Mouse (Mus musculus) common myeloid progenitor, adult 5-6 weeks (primary cell): ENCODE results near the gene Pld5. TPM values are rescaled to one million over a fixed set of nuclear protein-coding genes. Genes with fewer than 3 reads are reported as not detected.

Experiments
- ATAC-seq: replicated peaks from 2 replicates; pipeline ENCODE4 v1.8.0; 2016; ENCODE audit warnings: low read depth, mild to moderate bottlenecking, moderate TSS enrichment, inconsistent platforms; ENCODE audit not compliant: poor library complexity, severe bottlenecking
- total RNA-seq: library from RNA; stranded (forward); fragments of 200-1000, 187-1606 nt; gene quantifications from 2 replicates; pipeline ENCODE4 v1.2.3, GENCODE M21; 2017

The Pld5 gene
- total RNA-seq, 1 experiment from 2014 or later = not detected

DNA sequence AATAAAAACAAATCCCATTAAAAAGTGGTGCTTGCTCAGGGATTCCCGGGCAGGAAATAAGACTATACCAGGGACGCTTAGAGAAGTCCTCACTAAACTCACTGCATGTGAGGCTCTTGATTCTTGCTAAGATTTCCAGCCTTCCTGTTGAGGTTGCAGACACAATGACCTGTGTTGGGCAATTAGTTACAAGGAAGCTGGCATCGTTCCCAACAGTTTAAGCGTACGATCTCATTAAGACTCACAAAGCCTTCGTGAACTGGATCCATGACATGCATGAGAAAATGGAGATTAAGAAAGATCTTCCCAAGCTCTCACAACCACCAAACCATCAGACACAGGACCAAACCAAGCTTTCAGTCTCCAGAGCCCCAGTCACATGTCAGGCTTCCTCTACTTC, 91.1 kb downstream of the Pld5 start:
- no peak for ATAC-seq

DNA sequence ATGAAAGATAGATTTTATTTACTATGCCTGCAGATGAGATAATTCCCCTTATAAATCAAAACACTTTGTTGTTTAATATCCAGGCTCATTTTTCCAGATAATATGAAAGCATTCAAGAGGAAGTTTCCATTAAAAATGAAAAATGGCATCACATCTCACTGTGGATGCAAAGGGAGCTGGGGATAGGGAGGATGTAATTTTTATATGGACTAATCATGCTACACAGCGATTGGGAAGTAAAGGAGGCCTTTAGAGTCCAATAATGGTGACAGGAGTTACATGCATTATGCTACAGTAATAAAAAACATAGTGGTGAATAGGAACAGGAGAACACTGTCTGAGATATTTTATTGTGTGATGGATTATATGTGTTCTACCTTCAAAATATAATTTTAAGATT, 100.1 kb downstream of the Pld5 start:
- no peak for ATAC-seq

DNA sequence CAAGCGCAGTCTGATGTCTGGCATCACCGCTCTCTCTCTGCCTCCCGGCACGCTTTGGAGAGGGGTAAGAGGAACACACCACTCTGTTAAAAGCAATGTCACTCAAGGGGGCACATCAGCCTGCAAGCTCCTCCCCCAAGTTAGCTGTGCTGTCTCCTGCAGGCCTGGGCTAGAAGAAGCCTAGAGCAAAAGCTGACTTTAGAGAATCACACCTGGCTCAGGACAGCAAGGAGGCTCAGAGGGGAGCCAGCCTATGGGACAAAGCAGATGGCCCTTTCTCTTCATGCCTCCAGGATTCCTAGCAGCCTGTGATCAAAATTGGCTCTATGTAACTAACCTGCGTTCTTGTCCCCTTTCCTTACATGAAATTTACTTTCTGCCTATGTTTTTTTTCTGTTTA, 107.3 kb downstream of the Pld5 start:
- ATAC-seq = no peak

DNA sequence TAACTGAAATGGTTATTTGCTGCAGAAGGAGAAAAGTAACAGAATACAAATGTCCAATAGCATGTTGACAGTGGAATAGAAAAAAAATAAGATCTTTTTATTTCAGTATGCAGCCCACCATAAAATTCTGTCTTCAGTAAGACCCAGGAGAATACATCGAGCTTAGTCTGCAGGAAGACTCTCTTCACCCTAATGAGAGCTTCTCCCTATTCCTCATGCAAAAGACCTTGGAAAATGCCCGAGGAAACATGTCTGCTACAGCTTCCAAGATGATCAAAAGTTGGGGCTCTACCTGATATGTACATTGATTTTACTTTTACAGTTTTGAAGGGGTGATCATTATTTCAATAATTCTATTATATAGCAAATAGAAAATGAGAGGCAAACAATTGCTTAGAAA, 108.0 kb downstream of the Pld5 start:
- no peak for ATAC-seq

DNA sequence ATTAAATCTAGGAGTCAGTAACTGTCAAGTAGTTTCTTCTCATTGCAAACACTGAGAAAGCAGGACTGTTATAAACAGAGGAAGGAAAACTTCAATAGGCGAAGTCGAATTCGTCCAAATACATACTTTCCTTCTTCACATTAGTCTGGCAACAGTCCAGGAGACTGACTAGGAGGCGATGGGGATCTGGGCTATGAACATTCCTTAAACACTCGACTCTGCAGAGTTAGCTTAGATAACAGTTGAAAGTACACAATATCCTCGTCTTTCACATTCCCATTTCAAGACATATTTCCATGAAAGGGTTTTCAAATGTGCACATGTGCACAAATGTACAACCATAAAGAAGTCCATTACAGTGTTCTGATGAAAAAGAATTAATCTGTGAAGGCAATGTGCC, 129.8 kb downstream of the Pld5 start:
- no peak for ATAC-seq

DNA sequence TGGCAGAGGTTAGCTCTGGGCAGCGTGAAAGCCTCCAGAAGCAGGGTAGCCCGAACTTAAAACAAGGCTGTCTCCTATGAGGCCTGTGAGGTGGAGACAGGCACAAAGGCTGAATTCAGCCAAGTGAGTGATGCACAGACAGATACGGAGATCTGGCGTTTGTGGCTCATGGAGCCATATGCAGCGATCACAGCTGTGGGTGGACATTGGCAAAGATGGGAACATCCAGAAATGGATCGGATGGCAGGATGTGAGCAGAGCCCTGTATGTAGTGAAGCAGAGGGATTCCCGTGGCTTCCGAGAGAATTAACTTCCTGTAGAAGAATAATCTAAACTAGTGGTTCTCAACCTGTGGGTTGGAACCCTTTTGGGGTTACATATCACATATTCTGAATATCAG, 140.7 kb downstream of the Pld5 start:
- no peak for ATAC-seq

DNA sequence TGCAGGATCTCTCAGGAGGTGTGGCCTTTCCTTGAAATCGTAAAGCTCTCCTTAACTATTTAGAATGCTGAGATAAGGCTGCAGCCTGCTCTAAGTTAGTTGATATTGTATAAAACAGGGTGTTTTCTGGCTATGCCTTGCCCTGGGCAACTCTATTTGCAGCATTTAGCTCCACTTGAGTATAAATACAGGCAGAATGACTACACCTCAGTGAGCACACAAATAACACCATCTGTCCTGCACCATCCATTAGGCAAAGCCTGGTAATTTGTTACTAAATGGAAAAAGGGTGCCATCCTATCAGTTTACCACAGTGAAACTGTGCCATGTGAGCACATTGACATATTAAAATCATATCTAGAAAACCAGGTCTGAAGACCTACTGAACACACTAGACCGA, 149.3 kb downstream of the Pld5 start:
- ATAC-seq = no peak

DNA sequence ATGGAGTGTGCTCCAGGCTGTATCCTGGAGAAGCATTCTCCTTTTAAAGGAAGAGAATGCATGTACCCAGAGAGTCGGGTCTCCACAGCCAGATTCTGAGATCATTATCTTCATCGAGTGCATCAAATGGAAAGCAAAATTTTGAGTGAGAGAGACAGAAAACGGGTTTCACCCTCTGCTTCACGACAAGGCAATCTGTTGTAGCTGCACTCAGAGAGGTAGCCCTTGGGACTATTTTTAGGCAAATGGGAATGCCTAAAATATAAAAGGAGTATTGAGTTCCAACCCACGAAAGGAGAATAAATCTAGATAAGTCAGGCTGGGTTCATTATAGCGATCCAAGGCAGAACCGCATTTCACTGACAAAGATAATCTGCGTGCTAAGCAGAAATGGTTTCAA, 150.7 kb downstream of the Pld5 start:
- ATAC-seq = no peak

DNA sequence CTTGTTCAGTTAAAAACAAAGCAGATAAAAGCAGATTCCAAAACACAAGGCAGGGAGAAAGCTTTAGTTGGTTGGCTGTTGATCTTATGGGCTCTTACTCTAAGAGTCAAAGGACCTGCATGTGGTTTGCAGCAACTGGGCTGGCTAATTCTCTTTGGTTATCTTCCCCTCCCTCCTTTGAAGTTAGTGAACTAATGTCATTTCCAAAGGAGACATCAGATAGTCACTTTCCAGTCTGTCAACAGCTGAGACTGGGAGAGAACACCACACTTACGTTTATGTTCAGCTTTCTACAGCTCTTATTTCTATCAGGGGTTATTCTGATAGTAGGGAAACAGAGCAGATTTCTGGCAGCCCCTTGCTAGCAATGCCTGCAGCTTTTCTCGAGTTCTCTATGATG, 151.3 kb downstream of the Pld5 start:
- ATAC-seq = no peak

DNA sequence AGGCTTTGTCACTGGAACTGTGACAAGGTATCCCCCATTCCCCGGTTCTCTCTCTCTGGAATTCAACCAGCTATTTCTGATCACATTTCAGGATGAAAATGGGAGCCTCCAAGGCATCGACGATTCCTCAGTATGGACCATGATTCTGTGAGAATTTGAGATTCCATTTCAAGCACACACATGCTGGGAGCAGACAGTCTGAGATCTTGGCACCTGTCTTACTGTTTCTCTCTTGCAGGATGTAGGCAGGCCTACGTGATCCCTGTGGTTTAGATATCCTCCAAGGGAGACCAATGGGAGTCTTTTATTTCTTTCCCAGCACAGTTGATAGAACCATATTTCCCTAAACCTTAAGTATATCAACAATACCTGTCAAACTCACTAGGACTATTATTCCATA, 159.5 kb downstream of the Pld5 start:
- no peak for ATAC-seq

DNA sequence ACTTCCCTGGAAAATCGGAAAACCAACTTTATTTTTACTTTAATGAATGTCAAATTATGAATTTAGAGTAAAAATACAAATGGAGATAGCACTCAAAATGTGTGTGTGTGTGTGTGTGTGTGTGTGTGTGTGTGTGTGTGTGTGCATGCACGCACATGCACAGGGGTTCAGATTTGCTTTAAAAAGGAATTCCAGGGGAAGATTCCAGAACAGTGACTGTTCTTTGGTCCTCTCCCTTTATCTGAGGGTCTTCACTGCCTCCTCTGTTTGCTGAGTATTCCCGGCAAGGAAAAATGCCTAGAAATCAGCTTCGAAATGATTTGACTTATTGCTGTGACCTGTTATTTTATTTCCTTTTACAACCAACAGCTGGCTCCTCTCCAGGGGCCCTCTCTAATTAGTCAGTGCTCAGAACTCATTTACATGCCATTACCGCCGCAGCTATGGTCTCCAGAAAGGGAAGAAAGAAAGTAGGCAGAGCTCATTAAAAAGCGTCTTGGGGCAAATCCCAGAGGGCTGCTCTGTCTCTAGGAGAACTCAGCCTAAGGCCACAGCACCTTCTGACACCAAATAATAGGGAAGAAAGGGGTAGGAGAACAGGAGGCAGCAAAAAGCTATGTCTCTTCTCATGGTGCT, 176.3 kb downstream of the Pld5 start:
- no peak for ATAC-seq

DNA sequence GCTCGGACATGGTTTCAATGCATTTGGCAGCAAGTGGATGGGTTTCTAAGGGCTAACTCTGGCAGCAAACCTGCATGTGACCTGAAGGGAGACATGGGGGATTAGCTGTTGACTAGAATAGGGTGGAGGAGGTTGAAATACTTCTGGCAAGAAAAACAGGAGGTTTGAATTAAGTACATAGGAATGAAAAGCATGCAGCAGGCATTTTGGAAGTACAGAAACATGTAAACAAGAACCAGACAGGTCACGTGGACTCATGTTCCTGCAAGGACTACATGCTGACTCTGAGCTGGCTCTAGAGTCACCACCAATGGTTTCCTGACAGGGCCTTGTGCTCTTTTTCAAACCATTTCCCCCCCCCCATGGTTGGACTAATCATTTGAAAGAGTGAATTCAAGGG, 183.0 kb downstream of the Pld5 start:
- no peak for ATAC-seq

DNA sequence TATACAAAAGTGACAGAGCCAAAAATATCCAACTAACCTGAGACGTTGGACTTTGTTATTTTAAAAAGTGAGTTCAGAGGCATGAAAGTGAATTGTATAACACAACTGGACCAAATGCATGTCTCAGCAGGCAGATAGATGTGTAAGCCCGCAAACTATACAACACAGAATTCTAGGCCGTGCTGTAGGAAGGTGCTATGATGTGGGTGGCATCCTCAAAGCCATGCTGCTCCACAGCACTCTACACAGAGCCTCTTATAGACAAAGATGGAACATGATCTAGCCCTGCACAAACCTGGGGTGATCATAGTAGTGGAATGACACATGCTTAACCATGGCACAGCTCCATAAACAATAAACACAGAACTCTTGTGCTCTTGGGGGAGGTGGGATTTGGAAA, 185.7 kb downstream of the Pld5 start:
- ATAC-seq = no peak

DNA sequence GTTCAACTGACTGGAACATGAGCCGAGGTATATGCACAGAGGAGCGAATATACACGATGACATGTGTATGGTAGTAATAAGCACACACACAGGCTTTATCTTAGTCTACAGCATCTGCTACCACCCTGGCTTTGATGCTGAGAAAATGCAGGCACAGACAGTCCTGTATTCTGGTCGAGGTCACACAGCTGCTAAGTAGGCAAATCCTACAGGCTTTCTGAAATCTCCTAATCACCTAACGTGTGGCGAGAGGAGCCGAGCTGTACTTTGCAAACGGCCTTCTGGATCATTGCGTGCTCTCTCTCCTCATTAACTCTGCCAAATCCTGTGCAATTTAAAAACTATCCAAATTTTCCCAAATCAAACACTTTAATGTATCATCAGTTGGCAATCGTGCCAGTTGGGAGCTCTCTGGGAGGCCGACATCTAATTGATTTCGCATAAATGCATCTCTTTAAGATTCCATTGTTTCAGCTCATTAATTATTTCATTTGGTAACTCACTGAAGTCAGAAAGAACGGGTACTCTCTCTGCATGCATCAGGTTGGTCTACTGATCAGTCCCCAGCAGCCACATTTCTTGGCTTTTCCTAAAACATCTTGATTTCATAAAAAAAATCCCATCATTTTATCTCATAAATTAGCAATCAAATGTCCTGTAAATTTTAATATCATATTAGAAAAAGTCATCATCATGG, 189.0 kb downstream of the Pld5 start:
- ATAC-seq = no peak

DNA sequence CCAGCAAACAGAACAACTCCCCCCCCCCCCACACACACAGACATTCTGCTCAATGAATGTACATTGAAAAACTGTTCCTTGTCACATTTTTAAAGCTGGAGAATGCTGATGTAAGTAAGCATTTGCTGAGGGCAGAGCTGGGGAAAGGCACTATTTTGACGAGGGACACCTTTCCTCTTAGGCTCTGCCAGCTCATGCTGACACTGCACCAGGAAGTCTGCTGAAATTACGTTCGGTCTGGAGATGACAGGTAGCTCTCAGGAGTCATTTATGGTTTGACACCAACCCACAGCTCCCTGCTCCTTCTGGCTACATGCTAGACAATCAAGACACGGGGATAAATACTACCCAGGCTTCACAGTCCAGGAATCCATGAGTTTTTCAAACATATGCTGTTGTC, 192.8 kb downstream of the Pld5 start:
- ATAC-seq = 0 out of 2 replicates have a peak, but pooled peaks have one; percentile 30

DNA sequence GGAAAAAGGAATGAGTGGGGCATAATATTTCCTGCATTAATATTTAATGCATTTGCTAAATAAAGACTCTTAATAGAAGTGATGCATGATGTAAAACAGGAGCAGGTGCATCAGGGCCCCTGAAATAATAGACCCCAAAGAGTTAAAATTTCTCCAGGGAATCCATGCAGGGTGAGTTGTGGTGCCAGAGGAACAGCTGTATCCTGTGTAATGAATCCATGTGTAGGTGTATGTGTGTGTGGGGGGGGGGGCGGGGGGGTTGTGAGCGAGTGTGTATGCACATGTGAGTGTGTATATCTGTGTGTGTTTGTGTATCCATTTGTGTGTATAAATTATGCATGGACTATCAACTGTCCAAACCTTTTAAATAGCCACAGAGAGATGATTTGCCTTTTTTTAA, 194.1 kb downstream of the Pld5 start:
- no peak for ATAC-seq

DNA sequence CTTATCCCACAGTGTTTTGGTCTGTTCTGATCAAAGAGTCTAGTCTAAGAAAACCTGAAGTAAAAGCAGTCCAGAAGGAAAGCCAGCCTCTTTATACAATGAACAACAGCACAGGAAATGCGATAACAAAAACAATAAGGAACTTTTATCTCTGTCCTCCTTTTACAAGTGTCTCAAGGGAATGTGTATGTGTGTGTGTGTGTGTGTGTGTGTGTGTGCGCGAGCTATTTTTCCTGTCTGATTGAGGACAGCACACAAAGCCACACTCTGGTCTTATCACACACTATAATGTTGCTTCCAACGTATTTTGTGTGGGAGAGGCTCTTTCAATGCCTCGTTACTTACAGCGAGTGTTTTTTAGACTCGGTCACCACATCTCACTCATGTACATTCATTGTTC, 196.7 kb downstream of the Pld5 start:
- ATAC-seq = no peak

DNA sequence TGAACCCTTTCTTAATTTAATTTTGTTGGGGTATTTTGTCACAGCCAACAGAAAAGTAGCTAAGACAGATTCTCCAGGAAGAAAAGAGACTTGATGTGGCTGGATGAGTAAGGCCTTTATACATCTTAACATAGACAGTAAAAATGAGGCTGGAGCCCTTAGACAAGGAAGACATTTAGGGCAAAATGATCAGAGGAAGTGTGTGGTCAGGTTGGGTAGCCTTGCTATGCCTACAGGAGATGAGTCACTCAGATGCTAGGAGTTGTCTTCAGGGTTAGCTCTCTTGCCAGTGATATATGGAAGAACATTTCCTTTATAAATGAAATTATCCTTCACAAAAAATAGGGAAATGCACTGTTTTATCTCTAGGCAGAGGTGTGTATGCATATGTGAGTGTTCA, 198.3 kb downstream of the Pld5 start:
- ATAC-seq = peak; percentile 66

DNA sequence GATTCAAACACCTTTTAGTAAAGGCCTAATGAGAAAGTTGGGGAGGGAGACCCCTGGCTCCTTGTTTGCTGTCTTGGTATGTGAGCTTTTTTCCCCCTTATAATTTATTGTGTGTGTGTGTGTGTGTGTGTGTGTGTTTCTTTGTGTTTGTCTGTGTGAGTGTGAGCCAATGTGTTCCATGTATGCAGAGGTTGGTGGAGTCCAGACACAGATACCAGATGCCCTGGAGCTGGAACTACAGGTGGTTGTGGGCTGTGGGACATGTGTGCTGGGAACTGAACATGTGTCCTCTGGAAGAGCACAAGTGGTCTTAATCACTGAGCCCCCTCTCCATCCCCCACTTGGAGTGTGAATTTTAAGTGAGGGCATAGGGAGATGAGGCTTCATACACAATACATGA, 199.3 kb downstream of the Pld5 start:
- no peak for ATAC-seq

DNA sequence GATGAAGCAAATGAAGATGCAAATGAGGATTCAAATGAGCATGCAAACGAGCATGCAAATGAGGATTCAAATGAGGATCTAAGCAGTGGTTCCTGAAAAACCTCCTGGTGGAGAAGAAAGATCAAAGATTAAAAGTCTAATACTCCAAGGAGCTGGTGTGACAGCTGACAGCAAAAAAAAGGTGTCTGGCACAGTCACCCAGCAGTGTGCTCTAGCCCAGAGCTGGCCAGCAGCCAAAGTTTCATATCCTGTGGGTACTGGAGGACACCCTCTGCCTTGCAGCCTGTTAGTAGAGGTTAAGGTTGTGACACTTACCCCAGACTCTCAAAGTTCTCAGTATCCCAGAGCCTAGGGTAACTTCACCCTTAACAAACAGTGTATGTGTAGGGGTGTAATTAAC, 199.7 kb downstream of the Pld5 start:
- peak; percentile 75 for ATAC-seq

DNA sequence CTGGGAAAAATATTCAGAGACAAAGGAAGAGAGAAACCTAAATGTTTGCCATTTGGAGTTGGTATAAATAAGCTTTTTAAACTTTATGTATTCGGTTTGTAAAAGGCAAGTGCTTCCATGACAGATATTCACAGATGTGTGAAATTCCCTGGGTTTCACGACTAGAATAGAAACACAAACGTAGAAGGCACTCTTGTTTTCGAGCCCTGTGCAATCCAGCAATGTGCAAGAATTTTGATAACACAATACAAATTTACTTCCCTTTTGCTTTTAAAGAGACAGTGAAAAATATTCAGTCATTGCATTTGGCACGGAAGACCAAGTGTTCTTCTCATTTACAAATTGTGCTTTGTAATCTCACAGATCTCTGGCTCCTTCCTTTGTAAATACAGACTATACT, 200.6 kb downstream of the Pld5 start:
- ATAC-seq = peak; percentile 22; the same call in 1 of the 2 replicates

DNA sequence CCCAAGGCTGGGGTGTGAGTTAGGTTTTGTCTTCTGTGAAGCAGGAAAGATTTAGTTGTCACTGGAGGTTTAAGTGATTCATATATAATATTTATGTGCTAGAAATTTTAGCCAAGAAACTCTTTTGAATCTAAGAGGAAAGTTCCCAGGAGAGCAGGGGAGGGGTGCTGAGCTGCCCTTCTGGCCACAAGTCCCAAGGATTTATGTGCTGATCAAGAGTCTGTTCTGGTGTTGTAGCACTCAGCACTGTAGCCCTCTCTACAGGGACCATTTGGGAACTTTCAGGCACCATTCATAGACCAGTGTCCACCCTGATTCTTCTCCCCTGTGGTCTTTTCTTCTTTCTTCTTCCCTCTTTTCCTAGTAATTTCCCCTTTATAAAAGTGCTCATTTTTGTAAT, 209.8 kb downstream of the Pld5 start:
- ATAC-seq = no peak
